Mouse (Mus musculus): Measurements from ENCODE around the gene Mgarp.

The Mgarp gene

DNA sequence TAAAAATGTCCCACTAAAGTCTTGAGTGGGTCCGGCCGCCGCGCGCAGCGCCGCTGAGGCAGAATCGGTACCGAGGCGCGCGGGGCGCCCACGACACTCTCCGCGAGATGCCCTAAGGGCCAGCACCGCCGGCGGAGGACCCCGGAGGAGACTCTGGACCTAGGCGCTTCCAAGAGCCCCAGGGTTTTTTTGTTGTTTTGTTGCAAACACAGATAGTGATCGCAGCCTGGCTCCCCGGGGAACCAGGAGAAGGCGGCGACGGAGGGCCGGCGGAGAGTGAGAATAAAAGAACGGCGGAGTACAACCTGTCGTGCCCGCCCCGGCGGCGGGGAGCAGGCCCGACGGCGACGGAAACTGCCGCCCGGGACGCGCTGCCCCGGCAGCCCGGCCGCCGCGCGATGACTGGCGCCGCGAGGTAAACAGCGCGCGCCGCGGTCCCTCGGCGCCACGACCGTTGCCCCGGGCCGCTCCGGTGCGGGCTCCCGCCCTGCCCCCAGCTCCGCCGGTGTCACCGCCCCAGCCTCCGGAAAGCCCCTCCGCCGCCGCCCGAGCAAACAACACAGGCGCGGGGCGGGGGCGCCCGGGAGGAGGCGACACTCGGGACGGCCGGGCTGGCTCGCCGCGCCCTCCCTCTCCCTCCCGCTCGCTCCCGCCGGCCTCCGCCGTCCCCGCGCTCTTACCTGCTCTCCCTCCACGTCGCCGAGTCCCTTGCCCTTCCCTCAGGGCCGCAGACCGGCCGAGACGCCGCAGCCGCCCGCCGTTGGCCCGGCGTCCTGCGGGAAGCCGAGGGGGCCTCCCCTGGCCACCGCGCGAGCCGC is 56.6 kb downstream of the Mgarp start:
- peak; percentile 41 for ATAC-seq (ENCODE audit: low TSS enrichment)

DNA sequence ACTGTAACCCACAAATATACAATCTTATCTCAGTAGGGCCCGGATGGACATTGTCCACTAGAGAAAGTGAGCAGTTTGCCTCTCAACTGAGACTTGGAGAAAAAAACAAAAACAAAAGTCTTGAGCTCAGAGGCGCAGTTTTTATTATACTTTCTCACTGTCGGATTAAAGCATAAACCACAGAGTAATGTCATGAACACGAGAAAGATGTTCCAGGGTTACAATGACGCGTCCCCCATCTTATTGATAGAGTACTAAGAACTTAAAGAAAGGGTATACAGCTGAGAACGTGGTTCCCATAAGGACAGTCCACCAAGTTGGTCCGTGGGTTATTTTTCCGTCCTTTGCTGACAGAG is 57.2 kb downstream of the Mgarp start:
- no peak for ATAC-seq (ENCODE audit: low TSS enrichment)

Data from frontal cortex, adult (tissue).